Mouse (Mus musculus) forelimb bud, embryonic 11.5 days (tissue): ENCODE data around the gene Tbccd1.

Experiments used
- DNase-seq: peaks from one replicate; pipeline ENCODE4 v3.0.0-alpha.2; 2012; ENCODE audit warnings: low read depth, low spot score

Gene Tbccd1

DNA sequence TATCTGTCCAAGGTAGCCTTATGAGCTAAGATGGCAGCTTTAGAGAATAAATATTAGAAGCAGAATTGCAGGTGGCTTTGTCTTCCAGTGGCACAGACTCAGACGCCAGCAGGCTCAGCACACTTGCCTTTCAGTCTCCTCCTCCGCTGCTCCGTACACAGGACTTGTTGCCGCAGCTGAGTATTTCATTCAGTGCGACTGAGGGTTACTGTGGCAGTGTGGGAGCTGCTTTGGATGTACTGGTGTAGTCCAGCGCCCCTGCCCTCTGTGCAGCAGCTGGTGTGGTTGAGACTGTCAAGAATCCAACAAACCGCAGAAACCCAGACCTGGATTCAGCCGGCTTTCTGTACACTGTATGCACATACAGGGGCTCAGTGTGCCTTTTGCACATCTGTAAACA lies 14.9 kb upstream of the Tbccd1 start:
- no peak for DNase-seq

DNA sequence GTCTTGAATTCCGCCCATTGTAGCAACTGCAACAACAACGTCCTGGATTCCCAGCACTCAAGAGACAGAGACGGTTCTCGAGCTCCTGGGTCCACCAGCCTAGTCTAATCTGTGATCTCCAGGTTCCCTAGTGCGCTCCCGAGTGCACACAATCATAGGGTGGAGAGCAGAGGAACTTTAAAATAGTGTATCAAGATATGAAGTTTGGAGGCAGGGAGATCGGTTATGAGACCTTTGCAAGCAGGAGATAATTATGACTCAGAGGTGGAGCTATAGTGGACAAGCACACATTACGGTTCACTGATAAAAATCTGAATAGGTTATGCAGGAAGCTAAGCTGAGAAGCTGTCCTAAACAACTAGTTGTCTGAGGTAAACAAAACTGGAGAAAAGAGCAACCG lies 696 bp downstream of the Tbccd1 start:
- no peak for DNase-seq

DNA sequence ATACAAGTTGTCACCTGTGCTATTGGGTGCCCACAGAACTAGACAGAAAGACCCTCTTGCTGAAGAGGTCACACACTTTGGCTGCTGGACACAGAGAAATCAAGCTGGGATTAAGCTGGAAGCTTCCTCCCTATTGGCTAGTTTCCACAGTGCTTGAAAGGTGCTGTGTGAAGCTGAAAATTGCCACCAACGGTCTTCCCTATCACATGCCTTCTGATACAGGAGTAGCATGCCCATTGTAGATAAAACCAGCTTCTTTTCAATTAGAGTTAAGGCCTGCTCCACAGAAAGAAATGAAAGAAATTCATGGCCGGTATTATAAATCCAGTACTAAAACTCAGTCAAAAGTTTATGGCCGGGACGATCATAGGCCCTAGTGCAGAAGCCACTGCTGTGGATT lies 4.8 kb downstream of the Tbccd1 start:
- no peak for DNase-seq

DNA sequence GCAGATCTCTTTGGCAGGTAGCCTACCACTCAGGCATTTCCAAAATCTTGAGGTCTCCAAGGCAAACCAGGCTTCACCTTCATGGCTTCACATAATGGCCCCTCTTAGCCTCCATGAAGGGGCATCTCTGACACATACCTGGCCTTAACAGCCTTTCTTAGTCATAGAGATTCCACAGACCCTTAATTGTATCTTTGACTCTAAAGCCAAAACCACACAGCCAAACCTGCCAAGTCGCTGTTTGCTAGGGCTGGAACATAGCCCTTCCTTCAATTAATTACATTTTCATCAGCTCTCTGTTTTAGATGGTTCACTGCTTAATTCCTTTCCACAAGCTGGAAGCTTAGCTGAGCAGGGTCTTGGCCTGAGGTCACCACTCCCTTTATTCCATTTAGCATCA lies 9.1 kb downstream of the Tbccd1 start:
- DNase-seq: no peak

DNA sequence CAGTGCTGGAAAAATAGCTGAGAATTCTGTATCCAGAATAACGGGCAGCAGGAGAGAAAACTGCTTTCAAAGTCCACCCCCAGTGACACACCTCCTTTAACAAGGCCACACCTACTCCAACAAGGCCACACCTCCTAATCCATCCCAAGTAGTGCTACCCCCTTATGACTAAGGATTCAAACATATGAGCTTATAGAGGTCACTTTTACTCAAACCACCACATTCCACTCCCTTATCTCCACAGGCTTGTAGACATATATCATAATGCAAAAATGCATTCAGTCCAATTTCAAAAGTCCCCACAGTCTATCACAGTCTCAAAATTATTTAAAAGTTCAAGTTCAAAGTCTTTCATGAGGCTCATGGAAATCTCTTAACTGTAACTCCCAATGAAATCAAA lies 9.8 kb downstream of the Tbccd1 start:
- DNase-seq: no peak

DNA sequence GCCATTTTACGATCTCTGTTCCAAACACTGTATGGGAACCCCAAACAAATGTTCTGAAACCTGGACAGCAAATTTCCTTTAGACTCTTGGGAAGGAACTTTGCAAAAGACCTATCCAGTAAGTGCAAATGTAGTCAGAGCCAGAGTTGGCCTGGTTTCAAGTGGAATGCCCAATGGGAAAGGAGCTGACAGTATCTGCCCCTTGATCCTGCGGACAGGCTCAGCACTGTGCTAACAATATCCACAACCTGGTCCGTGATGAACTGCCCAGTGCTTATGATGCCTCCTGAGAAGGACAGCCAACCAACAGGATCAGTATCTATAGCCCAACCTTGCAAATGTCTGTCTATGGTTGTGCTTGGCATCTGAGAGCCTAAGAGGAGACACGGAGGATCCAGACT lies 12.0 kb downstream of the Tbccd1 start:
- DNase-seq: no peak

GRCm38 (mm10) chr16:22844834-22845233 lies 12.6 kb downstream of the Tbccd1 start:
- no peak for DNase-seq

DNA sequence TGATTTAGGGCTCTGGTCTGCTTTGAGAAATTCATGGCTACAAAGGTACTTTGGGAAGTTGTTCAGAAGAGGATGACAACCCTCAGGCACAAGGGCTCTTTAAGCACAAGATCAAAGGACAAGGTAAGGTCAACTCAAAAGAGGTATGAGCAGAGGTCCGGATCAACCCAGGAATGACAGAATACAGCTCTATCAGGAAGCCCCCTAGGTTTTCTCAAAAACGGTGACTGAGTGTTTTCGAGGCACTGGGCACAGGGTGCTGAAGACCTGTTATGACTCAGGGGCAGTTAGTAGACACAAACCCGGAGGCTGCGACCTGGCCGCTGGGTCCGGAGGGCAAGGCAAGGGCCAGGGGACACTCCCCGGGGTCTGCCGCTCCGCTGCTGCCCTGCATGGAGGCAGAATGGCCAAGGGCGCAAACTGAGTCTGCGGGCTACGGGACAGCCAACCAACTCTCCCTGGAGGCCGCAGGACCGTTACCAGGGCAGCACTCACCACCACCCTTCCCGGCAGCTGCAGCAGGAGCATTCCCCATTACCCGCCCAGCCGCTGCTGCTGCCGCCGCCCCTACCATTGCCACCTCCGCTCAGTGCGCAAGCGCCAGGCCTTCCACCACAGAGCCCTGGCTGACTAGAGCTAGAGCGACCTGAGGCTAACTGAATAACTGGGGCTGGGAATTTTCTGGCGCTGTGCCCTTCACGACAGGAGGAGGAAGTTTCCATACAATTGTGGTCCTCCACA lies 13.2 kb downstream of the Tbccd1 start:
- DNase-seq: peak; percentile 74

GRCm38 (mm10) chr16:22842871-22843270 lies 14.6 kb downstream of the Tbccd1 start:
- no peak for DNase-seq

DNA sequence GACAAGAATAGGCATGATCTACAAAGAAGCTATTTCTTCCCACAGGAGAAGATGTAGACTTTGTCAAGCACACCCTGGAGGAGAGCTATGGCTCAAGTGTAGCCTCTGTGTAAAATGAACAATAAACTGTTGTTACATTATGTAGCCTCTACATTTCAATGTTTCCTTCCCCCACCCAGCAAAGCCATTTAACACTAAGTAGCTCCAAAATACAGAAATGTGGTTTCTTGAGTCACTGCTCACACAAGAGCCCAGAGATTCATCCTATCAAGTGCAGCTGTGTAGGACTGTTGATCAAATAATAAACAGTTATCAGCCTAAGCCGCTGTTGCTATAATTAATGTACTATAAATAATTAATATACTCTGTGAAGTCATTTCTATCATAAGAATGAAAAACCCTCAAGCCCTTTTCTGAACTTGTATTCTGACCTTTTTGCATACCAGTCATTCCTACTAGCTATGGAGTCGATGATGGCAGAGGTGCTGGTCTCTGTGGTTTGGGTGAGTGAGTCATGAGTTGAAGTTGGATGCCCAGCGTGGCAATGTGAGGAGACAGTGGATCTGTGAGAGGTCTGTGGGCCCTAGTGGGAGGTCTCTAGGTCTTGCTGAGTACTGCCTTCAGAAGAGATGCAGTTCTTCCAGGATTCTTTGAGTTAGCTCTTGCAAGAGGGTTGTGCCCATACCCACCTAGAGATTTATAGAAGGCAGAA lies 18.2 kb downstream of the Tbccd1 start:
- DNase-seq: no peak

DNA sequence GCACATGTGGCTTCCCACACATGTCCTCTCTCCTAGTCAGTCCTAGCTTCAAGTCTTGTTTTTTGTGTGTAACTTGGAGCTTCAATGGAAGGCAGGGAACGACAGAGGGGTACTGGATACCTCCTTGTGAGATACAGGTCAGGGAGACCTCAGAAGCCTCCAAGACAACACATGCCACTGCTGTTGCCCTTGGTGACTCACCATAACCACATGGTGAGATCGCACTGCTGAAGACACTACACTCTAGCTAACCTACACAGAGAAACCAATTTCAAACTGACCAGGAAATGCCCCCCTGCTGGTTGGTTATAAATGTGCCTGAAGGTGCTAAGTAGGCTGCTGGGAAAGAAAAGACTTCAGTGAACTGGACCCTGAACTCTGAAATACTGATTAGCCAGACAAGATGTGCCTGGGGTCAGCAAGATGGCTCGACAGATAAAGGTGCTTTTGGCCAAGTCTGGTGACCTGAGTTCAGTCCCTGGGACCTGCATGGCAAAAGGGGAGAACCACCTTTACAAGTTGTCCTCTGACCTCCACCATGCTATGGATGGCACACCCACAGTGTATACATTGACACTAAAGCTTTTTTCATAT lies 24.4 kb downstream of the Tbccd1 start:
- DNase-seq: no peak

DNA sequence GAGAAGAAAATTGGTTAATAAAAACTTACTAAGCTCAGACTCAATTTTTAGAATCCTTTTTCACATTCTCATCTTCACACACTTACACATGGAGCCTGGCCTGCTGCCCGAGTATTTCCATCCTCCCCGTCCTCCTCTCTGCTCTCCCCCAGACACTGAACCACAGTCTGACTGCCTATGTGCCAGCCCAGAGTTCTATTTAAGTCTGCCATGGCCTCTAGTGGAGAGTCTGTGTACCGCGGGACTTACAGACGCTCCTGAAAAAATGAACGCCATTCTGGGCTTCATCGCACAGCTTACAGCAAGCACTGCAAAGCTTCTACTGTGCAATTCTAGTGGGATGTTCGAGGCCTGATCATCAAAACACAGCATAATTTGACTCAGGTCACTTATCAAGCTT lies 36.7 kb downstream of the Tbccd1 start:
- DNase-seq: no peak

- no peak for DNase-seq
Observed at GRCm38 (mm10) chr16:22811477-22811876, 46.0 kb downstream of the Tbccd1 start, which contains the start of gene Crygs. Gene Crygs (minus strand): TSS chr16:22811577.

- peak; percentile 37 for DNase-seq
Observed at GRCm38 (mm10) chr16:22807468-22808070, 49.9 kb downstream of the Tbccd1 start.

- no peak for DNase-seq
Observed at GRCm38 (mm10) chr16:22802786-22803185, 54.7 kb downstream of the Tbccd1 start.

DNA sequence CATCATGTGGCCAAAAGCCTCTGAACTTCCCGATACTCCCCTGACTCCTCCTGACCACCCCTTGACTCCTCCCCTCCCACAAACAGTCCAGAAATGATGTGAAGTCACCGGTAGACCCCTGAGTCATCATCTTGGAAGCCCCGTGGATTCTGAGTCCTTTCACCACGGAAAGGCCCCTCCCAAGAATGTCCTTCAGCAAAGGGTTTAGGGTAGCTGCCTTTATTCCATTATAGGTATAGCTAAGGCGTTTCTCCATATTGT lies 56.7 kb downstream of the Tbccd1 start:
- DNase-seq: no peak

GRCm38 (mm10) chr16:22800026-22800848 lies 57.2 kb downstream of the Tbccd1 start:
- no peak for DNase-seq

GRCm38 (mm10) chr16:22798520-22798919 lies 58.9 kb downstream of the Tbccd1 start:
- DNase-seq: no peak

- DNase-seq: no peak
Observed at GRCm38 (mm10) chr16:22797521-22797920, 59.9 kb downstream of the Tbccd1 start.

- no peak for DNase-seq
Observed at GRCm38 (mm10) chr16:22795497-22795896, 62.0 kb downstream of the Tbccd1 start.

GRCm38 (mm10) chr16:22791235-22791634 lies 66.2 kb downstream of the Tbccd1 start:
- peak; percentile 18 for DNase-seq

DNA sequence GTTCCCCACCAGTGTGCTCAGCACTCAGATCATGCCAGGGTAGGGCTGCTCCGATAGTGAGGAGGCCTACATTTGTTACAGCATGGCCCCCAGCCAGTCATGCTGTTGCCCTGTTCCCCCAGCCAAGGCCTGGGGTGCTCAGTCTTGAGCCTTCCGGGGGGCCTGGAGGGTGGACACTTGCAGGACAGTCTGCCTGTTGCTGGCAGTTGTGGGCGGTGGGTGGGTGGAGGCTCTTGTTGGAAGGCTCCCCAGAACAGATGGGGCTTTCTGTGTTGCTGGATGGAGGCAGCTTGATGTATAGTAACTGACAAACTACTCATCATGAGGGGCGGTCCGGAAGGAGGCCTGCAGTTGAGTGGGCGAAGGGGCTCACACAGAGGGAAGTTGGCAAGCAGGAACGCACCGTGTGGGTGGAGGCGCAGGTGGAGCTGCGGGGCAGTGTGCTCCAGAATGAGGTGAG lies 67.5 kb downstream of the Tbccd1 start:
- no peak for DNase-seq
